Mouse (Mus musculus) liver, adult 2 months (tissue): ENCODE measurements at regions not wholly inside any gene's neighbourhood (a gene's known extent, or its start where the extent isn't known, plus 50 kb on each side); places are given as distances from the start of the nearest gene placed in this dataset.

ENCODE experiments used
- DNase-seq: peaks from one replicate; pipeline ENCODE4 v3.0.0-alpha.2; 2011; ENCODE audit warnings: low read depth, low spot score; ENCODE audit errors: extremely low read depth
- H3K27ac ChIP-seq: fragments of 200-500 bp; replicated peaks from 2 replicates; pipeline ENCODE4 v1.5.1; 2012; ENCODE audit warnings: low read depth, mild to moderate bottlenecking, control low read depth, inconsistent platforms, low read length; ENCODE audit not compliant: insufficient read depth
- H3K27me3 ChIP-seq: fragments of 200-500 bp; 2 replicates; pipeline ENCODE4 v1.6.1; 2012; ENCODE audit warnings: mild to moderate bottlenecking, moderate library complexity, low read length, inconsistent platforms; ENCODE audit not compliant: control insufficient read depth, insufficient read depth
- H3K36me3 ChIP-seq: fragments of 200-500 bp; 2 replicates; pipeline ENCODE4 v1.6.1; 2012; ENCODE audit warnings: low read length, inconsistent platforms; ENCODE audit not compliant: control insufficient read depth, insufficient read depth
- H3K4me1 ChIP-seq: fragments of 200-500 bp; 2 replicates; pipeline ENCODE4 v1.6.1; 2011; ENCODE audit warnings: low read length; ENCODE audit not compliant: control insufficient read depth, insufficient read depth
- H3K4me3 ChIP-seq: fragments of 200-500 bp; 2 replicates; pipeline ENCODE4 v1.5.1; 2011; ENCODE audit warnings: low read depth, mild to moderate bottlenecking, control low read depth, low read length, moderate library complexity; ENCODE audit not compliant: insufficient read depth
- H3K79me2 ChIP-seq: fragments of 200-500 bp; 2 replicates; pipeline ENCODE4 v1.6.1; 2012; ENCODE audit warnings: inconsistent platforms, mild to moderate bottlenecking, low read length, moderate library complexity; ENCODE audit not compliant: control insufficient read depth, insufficient read depth
- H3K9ac ChIP-seq: fragments of 200-500 bp; 2 replicates; pipeline ENCODE4 v1.6.1; 2012; ENCODE audit warnings: low read depth, mild to moderate bottlenecking, control low read depth, inconsistent platforms, low read length
- CTCF ChIP-seq: fragments of 200-500 bp; IDR thresholded peaks from 2 replicates; pipeline ENCODE4 v1.5.1; 2011; ENCODE audit warnings: low read depth, low read length, control low read depth
- POLR2A ChIP-seq: fragments of 200-500 bp; IDR thresholded peaks from 2 replicates; pipeline ENCODE4 v1.6.1; 2011; ENCODE audit warnings: low read length, control low read depth; ENCODE audit not compliant: insufficient read depth; ENCODE audit errors: extremely low read depth
- WGBS: fragments of 180-500 bp; shearing (Covaris S2); methylation state at CpG from one replicate; pipeline ENCODE4 v1.1.7; 2018; 5-methylcytosine and 5-hydroxymethylcytosine counted together

- H3K9ac ChIP-seq = no peak overlapping the region
- H3K4me1 ChIP-seq = no peaks in the 10 kb centered on the region
- H3K27ac ChIP-seq = no peak overlapping the region
- TF ChIP-seq POLR2A = no peak
- TF ChIP-seq CTCF = no peak
- H3K36me3 ChIP-seq = no peaks in the 10 kb centered on the region
- H3K4me3 ChIP-seq = no peak overlapping the region
- no peak for DNase-seq
- H3K27me3 ChIP-seq = no peaks in the 10 kb centered on the region
- 80% methylated on average over 15 of the region's 15 CpGs for WGBS
- H3K79me2 ChIP-seq = no peaks in the 10 kb centered on the region
Observed at GRCm38 (mm10) chr8:80204678-80205654, 147.2 kb upstream of the Hhip start.

- Histone ChIP-seq H3K27me3 (no peaks in the 10 kb centered on the region), H3K79me2 (no peaks in the 10 kb centered on the region), H3K27ac (no peak overlapping the region), H3K4me1 (no peaks in the 10 kb centered on the region), H3K36me3 (no peaks in the 10 kb centered on the region), H3K4me3 (no peak overlapping the region), H3K9ac (no peak overlapping the region)
- no peak for DNase-seq
- 70% methylated on average over 4 of the region's 4 CpGs for WGBS
- TF ChIP-seq CTCF = no peak
- TF ChIP-seq POLR2A = no peak
Observed at GRCm38 (mm10) chr8:80203769-80204677, 146.2 kb upstream of the Hhip start.

GRCm38 (mm10) chr8:80197680-80198079 is 139.9 kb upstream of the Hhip start:
- Histone ChIP-seq H3K9ac (no peak overlapping the region), H3K27ac (no peak overlapping the region), H3K4me1 (no peaks in the 10 kb centered on the region), H3K36me3 (no peaks in the 10 kb centered on the region), H3K79me2 (no peaks in the 10 kb centered on the region), H3K4me3 (no peak overlapping the region), H3K27me3 (no peaks in the 10 kb centered on the region)
- no peak for TF ChIP-seq CTCF
- TF ChIP-seq POLR2A = no peak
- 67% methylated on average over 4 of the region's 4 CpGs for WGBS
- no peak for DNase-seq

GRCm38 (mm10) chr8:80190510-80190908 is 132.7 kb upstream of the Hhip start:
- Histone ChIP-seq H3K4me3 (no peak overlapping the region), H3K36me3 (no peaks in the 10 kb centered on the region)
- TF ChIP-seq CTCF (no peak), POLR2A (no peak)

GRCm38 (mm10) chr8:80189797-80190509 is 132.1 kb upstream of the Hhip start:
- no peaks in the 10 kb centered on the region for H3K36me3 ChIP-seq
- no peaks in the 10 kb centered on the region for H3K79me2 ChIP-seq
- no peak overlapping the region for H3K9ac ChIP-seq
- no peak for DNase-seq
- 82% methylated on average over 10 of the region's 10 CpGs for WGBS
- no peak overlapping the region for H3K27ac ChIP-seq
- H3K4me3 ChIP-seq = no peak overlapping the region
- TF ChIP-seq CTCF (no peak), POLR2A (no peak)
- no peaks in the 10 kb centered on the region for H3K27me3 ChIP-seq
- no peaks in the 10 kb centered on the region for H3K4me1 ChIP-seq

More at GRCm38 (mm10) chr8:80190510-80190908, 132.7 kb upstream of the Hhip start:
- 82% methylated on average over 4 of the region's 4 CpGs for WGBS
- DNase-seq = no peak
- Histone ChIP-seq H3K27ac (no peak overlapping the region), H3K79me2 (no peaks in the 10 kb centered on the region), H3K27me3 (no peaks in the 10 kb centered on the region), H3K4me1 (no peaks in the 10 kb centered on the region), H3K9ac (no peak overlapping the region)
